Mouse (Mus musculus) lung, adult 2 months (tissue): ENCODE results near the gene Enpp3.

Experiments used
- CTCF ChIP-seq: fragments of 200-500 bp; IDR thresholded peaks from 2 replicates; pipeline ENCODE4 v1.5.1; 2011; ENCODE audit warnings: mild to moderate bottlenecking, low read length, control low read depth; ENCODE audit not compliant: insufficient read depth
- POLR2A ChIP-seq: fragments of 200-500 bp; IDR thresholded peaks from 2 replicates; pipeline ENCODE4 v1.6.1; 2011; ENCODE audit warnings: low read depth, mild to moderate bottlenecking, control low read depth, low read length, borderline replicate concordance; ENCODE audit errors: extremely low read depth

- TF ChIP-seq CTCF (no peak), POLR2A (no peak)
Measured at GRCm38 (mm10) chr10:24824621-24825020, 18.0 kb downstream of the Enpp3 start.
